Mouse (Mus musculus) fibroblast of lung, adult 2 months (primary cell): Measurements from ENCODE around the gene Kidins220.

Source experiments
- DNase-seq: peaks from one replicate; pipeline ENCODE4 v3.0.0-alpha.2; 2011; ENCODE audit warnings: low read depth

Gene Kidins220

GRCm38 (mm10) chr12:24974446-24975114 lies at the start of gene Kidins220:
Gene Kidins220 (plus strand): TSS chr12:24974925.
- peak; percentile 85 for DNase-seq

GRCm38 (mm10) chr12:24925276-24925675 lies 49.4 kb upstream of the Kidins220 start:
- DNase-seq = no peak

- DNase-seq = no peak
These were observed 49.0 kb upstream of the Kidins220 start for GRCm38 (mm10) chr12:24925684-24926083.

- DNase-seq = no peak
These were observed 46.5 kb upstream of the Kidins220 start for GRCm38 (mm10) chr12:24928051-24928748.

GRCm38 (mm10) chr12:24929043-24929442 lies 45.7 kb upstream of the Kidins220 start:
- no peak for DNase-seq

- DNase-seq = no peak
These were observed 44.0 kb upstream of the Kidins220 start for GRCm38 (mm10) chr12:24930760-24931159.

GRCm38 (mm10) chr12:24932120-24932519 lies 42.6 kb upstream of the Kidins220 start:
- no peak for DNase-seq

- no peak for DNase-seq
These were observed 41.4 kb upstream of the Kidins220 start for GRCm38 (mm10) chr12:24933206-24933775.

GRCm38 (mm10) chr12:24933996-24934395 lies 40.7 kb upstream of the Kidins220 start:
- DNase-seq = no peak

- no peak for DNase-seq
These were observed 38.4 kb upstream of the Kidins220 start for GRCm38 (mm10) chr12:24936281-24936680.

- DNase-seq = no peak
These were observed 35.4 kb upstream of the Kidins220 start for GRCm38 (mm10) chr12:24939372-24939771.

GRCm38 (mm10) chr12:24942619-24943287 lies 32.0 kb upstream of the Kidins220 start:
- DNase-seq = no peak

GRCm38 (mm10) chr12:24943427-24943826 lies 31.3 kb upstream of the Kidins220 start:
- DNase-seq = no peak

GRCm38 (mm10) chr12:24944597-24944996 lies 30.1 kb upstream of the Kidins220 start:
- no peak for DNase-seq

GRCm38 (mm10) chr12:24947065-24947464 lies 27.7 kb upstream of the Kidins220 start:
- DNase-seq = no peak

- DNase-seq = no peak
These were observed 26.4 kb upstream of the Kidins220 start for GRCm38 (mm10) chr12:24948344-24948743.

- no peak for DNase-seq
These were observed 24.2 kb upstream of the Kidins220 start for GRCm38 (mm10) chr12:24950376-24951046.

- DNase-seq = no peak
These were observed 22.6 kb upstream of the Kidins220 start for GRCm38 (mm10) chr12:24952147-24952546.

- DNase-seq = no peak
These were observed 19.6 kb upstream of the Kidins220 start for GRCm38 (mm10) chr12:24955137-24955536.

GRCm38 (mm10) chr12:24958526-24958925 lies 16.2 kb upstream of the Kidins220 start:
- no peak for DNase-seq

GRCm38 (mm10) chr12:24961821-24962220 lies 12.9 kb upstream of the Kidins220 start:
- DNase-seq = no peak

GRCm38 (mm10) chr12:24962362-24962967 lies 12.3 kb upstream of the Kidins220 start:
- DNase-seq = no peak
